Mouse (Mus musculus): ENCODE results near the gene Zeb2.

DNA sequence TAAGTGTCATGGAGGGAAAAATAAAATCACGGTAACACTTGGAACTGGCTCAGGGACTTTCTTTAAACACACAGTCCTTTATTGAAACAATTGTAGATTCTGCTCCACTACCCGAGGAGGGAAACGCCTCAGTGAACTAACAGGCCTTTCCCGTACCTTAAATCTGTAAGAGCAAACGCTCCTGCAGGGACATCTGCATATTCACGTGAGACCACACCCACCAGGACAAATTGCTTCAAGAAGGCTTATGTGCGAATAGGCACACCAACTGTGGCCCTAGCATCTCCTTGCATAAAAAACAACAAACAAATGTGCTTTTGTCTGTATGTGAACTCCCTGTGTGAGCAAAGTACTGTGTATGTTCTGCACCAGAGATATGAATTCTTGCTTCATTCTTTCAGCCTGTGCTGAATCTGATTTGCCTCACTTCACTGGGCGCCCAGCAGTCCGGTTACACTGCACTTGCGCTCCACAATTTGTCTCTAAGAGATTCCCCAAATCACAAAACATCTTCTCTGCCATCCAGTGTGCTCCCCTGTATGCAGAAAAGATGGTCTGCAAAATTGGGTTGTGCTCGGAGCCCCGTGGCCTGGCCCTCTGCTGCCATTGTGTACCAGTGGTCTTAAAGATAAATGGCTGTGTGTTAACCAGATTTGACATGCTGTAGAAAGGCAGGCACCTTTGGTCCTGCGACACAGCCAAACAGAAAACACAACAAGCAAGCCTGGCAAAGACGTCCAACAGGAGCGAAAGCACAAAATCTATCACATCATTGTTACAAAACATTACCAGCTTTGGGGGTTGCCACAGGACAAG is 28.6 kb downstream of the Zeb2 start:
- no peak for TF ChIP-seq CTCF (IDR thresholded peaks at IDR 0.05; ENCODE audit: control insufficient read depth, insufficient read depth, insufficient replicate concordance, low read depth, low read length)
- TF ChIP-seq POLR2A (IDR thresholded peaks at IDR 0.05; ENCODE audit: control insufficient read depth, low read depth, low read length): no peak

Measured in testis, adult 2 months (tissue).